Mouse (Mus musculus) gonadal fat pad, adult 2 months (tissue): ENCODE measurements around the gene Tex38. TPM values are rescaled to one million over a fixed set of nuclear protein-coding genes. Genes with fewer than 3 reads are reported as not detected.

Experiments used
- DNase-seq: peaks from one replicate; pipeline ENCODE4 v3.0.0-alpha.2; 2012; ENCODE audit warnings: low read depth
- polyA plus RNA-seq: library from polyadenylated mRNA; depleted of rRNA; stranded (reverse); fragments of >200 nt; gene quantifications from 2 replicates; pipeline ENCODE4 v1.2.3, GENCODE M21; 2012; rRNA removed

The Tex38 gene
- polyA plus RNA-seq, 1 experiment, result 0.43 TPM

DNA sequence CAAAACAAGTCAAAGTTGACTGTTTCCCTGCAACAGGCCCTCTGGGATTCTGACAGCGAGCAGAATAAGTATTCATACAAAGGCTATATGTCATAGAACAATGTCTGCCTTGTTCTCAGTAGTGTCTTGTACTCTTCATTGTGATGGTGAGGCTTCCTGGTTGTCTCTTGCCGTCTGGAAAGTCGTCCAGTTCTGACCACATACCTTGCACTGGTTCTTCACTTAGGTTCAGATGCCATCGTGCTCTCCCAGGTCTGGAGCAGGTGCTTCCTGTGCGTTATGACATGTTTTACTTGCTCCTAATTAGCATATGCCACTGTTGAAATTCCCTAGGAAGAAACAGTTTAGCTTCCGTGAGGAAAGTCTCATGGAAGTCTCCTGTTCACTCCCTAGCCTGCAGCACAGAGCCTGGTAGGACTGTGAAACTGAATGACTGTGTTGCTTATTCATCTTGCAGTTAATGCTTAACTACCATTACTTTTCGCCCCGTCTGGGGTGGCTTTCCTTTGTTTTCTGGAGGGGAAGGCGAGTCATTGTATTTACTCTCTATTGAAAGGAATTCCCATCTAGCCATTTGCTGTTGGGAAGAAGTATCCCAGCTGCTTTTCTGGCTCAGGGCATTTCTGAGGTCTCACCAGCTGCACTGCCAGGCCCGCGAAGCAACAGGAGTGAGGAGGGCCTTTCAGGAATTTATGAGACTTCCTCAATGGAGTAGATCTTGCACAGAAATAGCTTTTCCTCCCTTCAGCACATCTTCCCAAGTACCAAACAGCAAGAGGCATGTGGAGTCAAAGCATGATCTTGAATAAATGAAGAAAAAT is 13.0 kb downstream of the Tex38 start:
- no peak for DNase-seq

DNA sequence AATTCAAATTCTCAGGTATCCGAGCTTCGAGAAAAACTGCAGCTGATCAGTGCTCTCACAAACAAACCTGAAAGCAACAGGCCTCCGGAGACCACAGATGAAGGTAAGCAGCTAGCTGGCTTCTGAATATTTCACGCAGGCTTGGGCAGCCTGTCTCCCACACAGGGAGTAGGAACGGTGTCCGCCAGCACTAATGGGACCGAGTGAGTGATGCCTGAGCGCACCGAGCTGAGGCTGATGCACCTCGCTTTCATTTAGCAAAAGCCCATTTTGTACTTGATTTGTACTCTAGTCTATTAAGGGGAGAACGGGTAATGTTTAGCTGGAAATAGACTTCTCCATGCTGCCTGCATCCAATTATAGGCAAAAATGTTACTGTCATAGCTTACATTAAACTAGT is 16.2 kb downstream of the Tex38 start:
- no peak for DNase-seq

DNA sequence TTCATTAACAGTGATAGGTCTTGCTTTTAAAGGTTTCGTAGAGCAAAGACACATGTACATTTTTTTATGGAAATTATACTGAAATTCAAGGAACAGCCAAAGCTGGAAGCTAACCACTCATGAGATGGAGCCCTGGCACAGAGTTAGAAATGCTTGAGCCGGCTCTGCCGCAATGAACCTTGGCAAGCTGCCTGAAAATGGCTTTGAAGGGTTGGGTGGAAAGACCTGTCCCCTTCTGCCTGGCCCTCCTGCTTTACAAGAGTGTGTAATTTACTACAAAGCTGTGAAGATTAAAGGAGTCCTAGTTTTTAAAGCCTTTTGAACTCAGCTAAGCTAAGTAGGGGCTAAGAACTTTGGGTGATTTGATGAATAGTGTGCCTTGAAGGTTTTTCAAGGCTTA is 19.6 kb downstream of the Tex38 start:
- DNase-seq, result no peak

DNA sequence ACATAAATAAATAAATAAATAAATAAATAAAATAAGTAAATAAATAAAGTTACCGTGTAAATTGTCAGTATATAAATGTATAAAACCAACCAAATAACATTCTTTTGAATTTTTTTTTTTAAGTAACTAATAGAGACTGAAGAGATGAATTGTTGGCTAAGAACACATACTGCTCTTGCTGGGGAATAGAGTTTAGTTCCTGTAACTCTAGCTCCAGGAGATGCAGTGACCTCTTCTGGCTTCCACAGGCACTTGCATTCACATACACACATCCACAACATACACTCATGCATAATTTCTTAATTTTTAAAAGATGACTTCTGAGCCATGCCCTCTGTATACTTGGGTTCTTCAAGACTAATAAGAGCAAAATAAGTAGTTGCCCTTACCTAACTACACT is 26.0 kb downstream of the Tex38 start:
- DNase-seq, result no peak

DNA sequence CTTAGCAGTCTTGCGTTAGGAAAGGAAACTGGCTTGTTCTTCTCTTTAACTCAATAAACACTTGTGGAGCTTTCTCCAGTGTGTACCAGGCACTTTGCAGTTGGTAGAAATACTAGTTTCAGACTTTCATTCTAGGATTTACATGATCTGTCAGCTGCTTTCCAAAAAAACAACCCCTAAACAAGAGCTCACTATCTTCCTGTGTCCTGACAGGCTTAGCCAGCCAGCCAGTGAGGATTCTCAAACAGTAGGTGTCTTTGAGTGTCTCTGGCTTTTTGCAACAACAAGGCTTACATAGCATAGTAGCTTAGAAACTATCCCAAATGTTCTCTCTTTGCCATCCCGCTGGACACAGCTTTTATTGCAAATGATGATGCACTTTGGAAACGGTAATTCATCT is 26.7 kb downstream of the Tex38 start:
- DNase-seq, result no peak

DNA sequence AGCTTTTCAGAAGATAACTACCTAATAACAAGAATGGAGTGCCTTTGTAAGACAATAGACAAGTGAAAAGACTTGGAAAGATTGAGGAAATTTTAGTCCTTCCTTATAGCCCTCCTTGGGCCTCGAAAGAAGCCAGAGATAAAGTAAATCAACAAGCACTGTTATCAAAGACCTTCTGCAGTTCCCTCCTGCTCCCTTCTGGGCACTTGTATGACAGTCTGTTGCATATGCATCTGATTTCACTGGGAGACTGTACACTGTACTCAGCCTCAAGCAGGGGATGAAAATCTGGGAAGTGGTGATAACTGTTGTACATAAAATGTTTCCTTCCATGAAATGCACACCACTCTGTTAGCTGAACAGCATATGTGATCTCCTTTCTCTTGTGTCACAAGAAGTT is 31.5 kb downstream of the Tex38 start:
- no peak for DNase-seq

DNA sequence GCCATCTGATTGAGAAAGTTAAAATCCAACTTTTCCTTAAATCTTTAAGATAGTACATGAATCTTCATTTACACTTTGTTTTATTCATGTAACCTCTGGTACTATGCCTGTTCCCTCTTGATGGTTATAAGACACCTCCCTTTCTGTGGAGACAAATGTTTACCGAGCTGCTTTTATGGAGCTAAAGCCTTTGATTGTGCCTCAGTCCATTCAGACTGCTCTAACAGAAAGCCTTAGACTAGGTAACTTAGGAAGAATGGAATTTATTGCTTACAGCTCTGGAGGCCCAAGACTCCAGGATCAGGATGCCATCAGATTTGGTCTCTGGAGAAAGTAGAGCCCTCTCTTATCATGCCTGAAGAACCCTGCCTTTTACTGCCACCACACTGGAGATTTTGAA is 32.6 kb downstream of the Tex38 start:
- no peak for DNase-seq

DNA sequence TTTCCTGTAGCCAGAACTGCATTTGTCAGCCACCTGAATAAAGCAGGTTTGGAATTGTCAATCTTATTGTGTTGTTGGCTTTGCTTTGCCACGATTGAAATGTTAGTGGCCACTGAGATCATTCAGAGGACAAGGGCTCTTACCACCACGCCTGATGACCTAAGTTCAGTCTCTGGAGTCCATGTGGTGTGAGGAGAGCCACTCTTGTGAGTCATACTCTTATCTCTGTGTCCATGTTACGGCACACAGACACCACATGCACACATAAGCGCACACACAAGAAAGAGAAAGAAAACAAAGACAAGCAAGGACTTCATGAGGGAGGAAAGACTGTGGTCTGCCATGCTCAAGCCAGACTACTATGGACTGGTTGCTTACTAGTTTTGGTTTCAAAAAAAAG is 37.7 kb downstream of the Tex38 start:
- no peak for DNase-seq

DNA sequence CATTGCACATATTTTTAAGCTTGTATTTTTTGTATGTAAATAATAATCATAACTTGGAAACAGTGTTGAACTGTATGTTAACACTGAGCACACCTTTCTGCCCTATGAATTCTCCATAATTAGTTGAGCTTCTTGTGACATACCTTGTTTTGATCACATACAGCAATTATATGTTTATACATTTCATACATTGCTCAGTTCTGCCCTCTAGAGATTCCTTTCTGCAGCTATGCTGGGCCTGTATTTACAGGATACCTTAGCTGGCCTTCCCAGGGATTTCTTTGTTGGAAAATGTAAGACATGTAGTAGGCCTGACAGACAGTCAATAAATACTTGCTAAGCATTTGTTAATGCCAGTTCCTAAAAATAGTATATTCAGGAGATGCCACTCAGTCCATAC is 38.2 kb downstream of the Tex38 start:
- DNase-seq, result no peak

DNA sequence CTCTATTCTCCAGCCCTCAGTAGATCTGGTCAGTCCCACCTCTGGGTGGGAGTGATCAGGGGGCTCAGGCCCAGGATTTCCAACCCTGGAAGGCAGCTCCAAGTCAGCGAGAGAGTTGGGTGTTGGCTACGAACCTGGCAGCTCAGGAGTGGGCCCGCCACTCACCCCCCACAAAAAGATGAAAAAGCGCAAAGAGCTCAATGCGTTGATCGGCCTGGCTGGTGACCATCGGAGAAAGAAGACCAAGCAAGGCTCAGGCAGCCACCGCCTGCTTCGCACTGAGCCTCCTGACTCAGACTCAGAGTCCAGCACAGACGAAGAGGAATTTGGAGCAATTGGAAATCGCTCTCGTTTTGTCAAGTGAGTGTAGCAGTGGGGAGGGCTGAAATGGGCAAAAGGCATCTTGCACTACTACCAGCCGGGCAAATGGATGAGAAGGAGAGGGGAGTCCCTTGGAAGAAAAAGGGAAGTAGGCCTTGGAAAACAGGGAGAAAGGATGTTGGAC is 42.3 kb downstream of the Tex38 start:
- DNase-seq, result no peak

DNA sequence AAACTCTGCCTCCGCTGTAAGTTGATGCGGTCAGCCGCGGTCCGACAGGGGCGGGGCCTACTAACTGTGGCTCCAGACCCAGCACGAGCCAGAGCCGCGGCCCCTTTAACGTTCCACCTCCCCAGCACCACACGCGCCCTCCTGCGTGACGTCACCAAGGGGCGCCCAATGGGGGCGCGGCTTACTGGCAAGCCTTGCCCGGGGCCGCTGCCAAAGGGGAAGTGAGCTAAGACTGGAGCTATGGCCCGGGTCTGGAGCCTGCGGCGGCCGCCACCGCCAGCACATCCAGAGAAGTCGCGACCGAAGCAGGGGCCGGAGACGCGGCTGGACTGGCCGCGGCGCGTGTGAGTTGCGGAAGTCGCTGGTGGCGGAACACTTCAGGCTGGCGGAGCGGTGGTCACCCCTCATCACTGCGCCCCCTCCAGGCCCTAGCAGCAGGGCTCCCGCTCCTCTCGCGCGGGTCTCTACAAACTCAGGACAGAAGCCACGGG is 43.2 kb downstream of the Tex38 start, which contains the start of gene Efcab14:
Gene Efcab14 (plus strand): TSS at position 194 of the 491 bp plus-strand sequence.
- DNase-seq, result peak; percentile 44

DNA sequence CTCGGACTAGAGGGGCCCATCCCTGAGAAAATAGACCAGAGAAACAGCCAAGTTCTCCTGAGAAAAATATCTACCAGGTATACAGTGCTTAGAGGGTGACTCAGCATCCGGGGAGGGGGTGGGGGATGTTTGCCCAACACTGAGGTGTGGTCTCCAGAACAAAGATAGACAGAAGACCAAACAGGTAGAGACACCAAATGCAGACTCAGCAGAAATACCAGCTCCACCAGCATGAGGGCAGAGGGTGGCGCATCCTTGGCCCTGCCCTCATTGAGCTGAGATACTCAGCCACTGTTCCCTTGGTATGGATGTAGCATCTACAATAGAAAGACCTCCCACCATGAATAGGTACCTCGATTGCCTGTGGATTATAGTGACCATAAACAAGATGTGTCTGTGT is 46.0 kb downstream of the Tex38 start:
- DNase-seq, result no peak

DNA sequence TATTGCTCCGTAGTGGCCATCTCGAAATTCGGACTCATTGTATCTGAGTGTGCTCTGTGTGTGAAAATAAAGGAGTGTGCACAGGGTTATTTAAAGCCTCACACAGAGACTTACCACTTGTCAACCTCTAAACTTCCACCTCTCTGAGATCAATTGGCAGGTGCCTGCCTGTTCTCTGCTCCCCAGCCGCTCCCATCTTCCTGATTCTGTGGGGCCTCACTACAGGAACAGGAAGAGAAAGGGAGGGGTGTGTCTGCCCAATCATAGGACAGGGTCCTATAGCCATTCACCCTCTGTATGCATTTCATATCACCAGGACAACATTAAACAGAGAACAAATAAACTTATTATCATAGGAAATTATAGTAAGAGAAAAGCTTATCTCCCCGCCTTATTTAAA is 47.1 kb downstream of the Tex38 start:
- DNase-seq, result no peak

DNA sequence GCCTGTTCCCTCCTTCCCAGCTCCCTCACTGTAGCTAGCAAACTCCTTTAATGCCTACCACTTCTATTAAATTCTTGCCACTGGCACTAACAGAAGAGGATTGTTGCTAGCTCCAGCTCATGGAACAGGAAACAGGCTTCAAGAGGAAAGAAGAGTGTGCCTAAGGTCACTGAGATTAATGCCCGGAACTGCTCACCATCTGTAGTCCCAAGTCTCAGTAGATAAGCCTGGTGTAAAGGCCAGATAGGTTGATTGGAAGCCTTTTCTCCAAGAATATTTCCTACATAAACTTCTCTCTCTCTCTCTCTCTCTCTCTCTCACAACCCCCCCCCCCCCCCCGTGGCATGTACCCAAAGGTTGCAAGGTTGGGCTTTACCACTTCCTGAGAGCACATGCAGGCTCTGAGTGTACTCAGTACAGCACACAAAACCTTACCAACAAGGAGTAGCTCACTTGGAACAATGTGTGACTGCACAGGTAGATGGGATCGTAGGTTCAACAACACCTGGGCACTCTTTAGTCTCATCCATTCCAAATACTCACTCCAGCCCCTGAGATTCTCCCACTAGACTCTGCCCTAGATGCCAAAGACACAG is 48.5 kb downstream of the Tex38 start:
- no peak for DNase-seq

DNA sequence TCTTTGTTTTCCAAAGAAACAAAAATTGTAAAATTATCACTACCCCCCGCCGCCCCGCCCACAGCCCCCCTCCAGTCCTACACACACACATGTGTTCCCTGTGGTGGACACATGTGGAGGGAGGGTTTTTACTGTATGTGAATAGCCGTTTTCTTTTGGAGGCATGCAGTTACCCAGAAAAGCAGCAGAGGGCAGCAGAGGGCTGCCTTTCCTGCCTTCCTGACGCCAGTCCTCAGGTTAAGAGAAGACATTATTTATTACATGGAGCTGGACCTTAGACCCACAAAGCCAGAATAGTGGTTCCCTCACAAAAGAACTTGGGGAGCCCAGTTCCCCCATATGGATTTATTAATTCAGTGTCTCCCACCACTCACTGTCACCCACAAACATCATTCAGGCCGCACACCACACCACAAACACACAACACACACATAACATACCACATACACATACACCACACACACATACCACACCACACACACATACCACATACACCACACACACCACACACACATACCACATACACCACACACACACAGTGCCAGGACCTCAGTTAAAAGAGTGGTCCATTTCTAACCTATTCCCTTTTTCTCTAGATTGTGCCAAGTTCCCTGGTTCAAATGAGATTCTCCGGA is 49.1 kb downstream of the Tex38 start:
- no peak for DNase-seq

Other genes starting within 250 kb of the Tex38 start
- 0.05 TPM in 1 of 2 replicates, not detected in the other for gene Cyp4a31, start 217.4 kb downstream of the Tex38 start, polyA plus RNA-seq
- not detected in 2 replicates for gene Cyp4a32, start 180.0 kb downstream of the Tex38 start, polyA plus RNA-seq
- 53.7 and 66.2 TPM in 2 replicates for gene Cyp4b1, start 133.3 kb downstream of the Tex38 start, polyA plus RNA-seq
- 23.5 and 25.0 TPM in 2 replicates for gene Efcab14, start 43.3 kb downstream of the Tex38 start, polyA plus RNA-seq
- 14.7 and 20.9 TPM in 2 replicates for gene Atpaf1, start 3.8 kb upstream of the Tex38 start, polyA plus RNA-seq
- gene Mob3c, start 47.1 kb upstream of the Tex38 start, polyA plus RNA-seq, result 21.6 and 25.4 TPM in 2 replicates
- 41.0 and 49.9 TPM in 2 replicates for gene Mknk1, start 58.2 kb upstream of the Tex38 start, polyA plus RNA-seq
- gene Kncn, start 103.4 kb upstream of the Tex38 start, polyA plus RNA-seq, result not detected in 2 replicates
- gene 6430628N08Rik, start 109.6 kb upstream of the Tex38 start, polyA plus RNA-seq, result 0.31 and 0.85 TPM in 2 replicates
- 0.03 TPM in 1 of 2 replicates, not detected in the other for gene Dmbx1, start 158.9 kb upstream of the Tex38 start, polyA plus RNA-seq
- 36.0 and 47.0 TPM in 2 replicates for gene Faah, start 236.9 kb upstream of the Tex38 start, polyA plus RNA-seq